Mouse (Mus musculus): ENCODE measurements at regions not wholly inside any gene's neighbourhood (a gene's known extent, or its start where the extent isn't known, plus 50 kb on each side); places are given as distances from the start of the nearest gene placed in this dataset.

- DNase-seq (ENCODE audit: low spot score): no peak
Observed at GRCm38 (mm10) chr6:97741427-97741826, 65.4 kb upstream of the Mitf start.

GRCm38 (mm10) chr6:97740851-97741201 lies 66.0 kb upstream of the Mitf start:
- no peak for DNase-seq (ENCODE audit: low spot score)

- peak; percentile 63 for DNase-seq (ENCODE audit: low spot score)
Observed at GRCm38 (mm10) chr6:97740107-97740850, 66.6 kb upstream of the Mitf start.

- no peak for DNase-seq (ENCODE audit: low spot score)
Observed at GRCm38 (mm10) chr6:97738846-97739245, 68.0 kb upstream of the Mitf start.

- DNase-seq (ENCODE audit: low spot score): no peak
Observed at GRCm38 (mm10) chr6:97730835-97731234, 76.0 kb upstream of the Mitf start.

- DNase-seq (ENCODE audit: low spot score): no peak
Observed at GRCm38 (mm10) chr6:97718184-97718910, 88.5 kb upstream of the Mitf start.

GRCm38 (mm10) chr6:97707401-97707800 lies 90.1 kb upstream of the Frmd4b start:
- no peak for DNase-seq (ENCODE audit: low spot score)

- DNase-seq (ENCODE audit: low spot score): no peak
Observed at GRCm38 (mm10) chr6:97704361-97704760, 87.0 kb upstream of the Frmd4b start.

- no peak for DNase-seq (ENCODE audit: low spot score)
Observed at GRCm38 (mm10) chr6:97699752-97700098, 82.4 kb upstream of the Frmd4b start.

GRCm38 (mm10) chr6:97699054-97699751 lies 81.9 kb upstream of the Frmd4b start:
- no peak for DNase-seq (ENCODE audit: low spot score)

- DNase-seq (ENCODE audit: low spot score): no peak
Observed at GRCm38 (mm10) chr6:97693281-97693680, 75.9 kb upstream of the Frmd4b start.

GRCm38 (mm10) chr6:97691136-97691535 lies 73.8 kb upstream of the Frmd4b start:
- DNase-seq (ENCODE audit: low spot score): no peak

- DNase-seq (ENCODE audit: low spot score): peak; percentile 20
Observed at GRCm38 (mm10) chr6:97684335-97684734, 67.0 kb upstream of the Frmd4b start.

- no peak for DNase-seq (ENCODE audit: low spot score)
Observed at GRCm38 (mm10) chr6:97682213-97682612, 64.9 kb upstream of the Frmd4b start.

GRCm38 (mm10) chr6:97675181-97675756 lies 57.9 kb upstream of the Frmd4b start:
- DNase-seq (ENCODE audit: low spot score): no peak

- no peak for DNase-seq (ENCODE audit: low spot score)
Observed at GRCm38 (mm10) chr6:97666818-97667629, 49.7 kb upstream of the Frmd4b start.
